Mouse (Mus musculus) heart, embryonic 16.5 days (tissue): ENCODE data around the gene Pcid2. TPM values are rescaled to one million over a fixed set of nuclear protein-coding genes. Genes with fewer than 3 reads are reported as not detected.
"Not testable (repeated sequence)": the region's sequence is repeated elsewhere in the genome, so short reads cannot be mapped to it uniquely, and the experiment has no call there.

ENCODE experiments used
- ATAC-seq: fragments of 200-750 bp; cut with Nextera tagmentation; replicated peaks from 2 replicates; pipeline ENCODE4 v1.8.0; 2017; ENCODE audit warnings: moderate number of reproducible peaks; ENCODE audit not compliant: insufficient read depth, low FRiP score; ENCODE audit errors: extremely low read depth
- H3K27ac ChIP-seq: fragments of 300-500 bp; sonication (generic); 2 replicates; pipeline ENCODE4 v1.5.1; 2014; ENCODE audit warnings: mild to moderate bottlenecking, low read length, control low read depth, moderate library complexity
- H3K27me3 ChIP-seq: fragments of 300-500 bp; sonication (generic); 2 replicates; pipeline ENCODE4 v1.6.1; 2014; ENCODE audit warnings: low read length, mixed read lengths; ENCODE audit not compliant: control insufficient read depth, insufficient read depth
- H3K36me3 ChIP-seq: fragments of 300-500 bp; sonication (generic); 2 replicates; pipeline ENCODE4 v1.6.1; 2014; ENCODE audit not compliant: control insufficient read depth, insufficient read depth
- H3K4me1 ChIP-seq: fragments of 300-500 bp; sonication (generic); 2 replicates; pipeline ENCODE4 v1.6.1; 2014; ENCODE audit warnings: low read length, mixed read lengths; ENCODE audit not compliant: control insufficient read depth, insufficient read depth
- H3K4me2 ChIP-seq: fragments of 300-500 bp; sonication (generic); 2 replicates; pipeline ENCODE4 v1.6.1; 2014; ENCODE audit warnings: low read depth, mild to moderate bottlenecking, control low read depth, low read length
- H3K4me3 ChIP-seq: fragments of 300-500 bp; sonication (generic); 2 replicates; pipeline ENCODE4 v1.5.1; 2014; ENCODE audit warnings: mild to moderate bottlenecking, control low read depth, low read length
- H3K9ac ChIP-seq: fragments of 300-500 bp; sonication (generic); 2 replicates; pipeline ENCODE4 v1.6.1; 2014; ENCODE audit warnings: low read length, control low read depth
- H3K9me3 ChIP-seq: fragments of 300-500 bp; sonication (generic); replicated peaks from 2 replicates; pipeline ENCODE4 v1.6.1; 2016; ENCODE audit warnings: low read length; ENCODE audit not compliant: control insufficient read depth
- WGBS: fragments of 180-500 bp; shearing (Covaris S2); extraction: QIAGEN DNeasy Blood & Tissue Kit; methylation state at CpG from one replicate; pipeline ENCODE4 v1.1.7; 2014; 5-methylcytosine and 5-hydroxymethylcytosine counted together
- polyA plus RNA-seq: library from polyadenylated mRNA; unstranded; fragments of >200 nt; fragmentation: Nextera tagmentation; extraction: Ambion mirVana; gene quantifications from 2 replicates; pipeline ENCODE4 v1.2.1, GENCODE M21; 2015

The Pcid2 gene
- polyA plus RNA-seq, 1 experiment from 2014 or later: 26.1 TPM

DNA sequence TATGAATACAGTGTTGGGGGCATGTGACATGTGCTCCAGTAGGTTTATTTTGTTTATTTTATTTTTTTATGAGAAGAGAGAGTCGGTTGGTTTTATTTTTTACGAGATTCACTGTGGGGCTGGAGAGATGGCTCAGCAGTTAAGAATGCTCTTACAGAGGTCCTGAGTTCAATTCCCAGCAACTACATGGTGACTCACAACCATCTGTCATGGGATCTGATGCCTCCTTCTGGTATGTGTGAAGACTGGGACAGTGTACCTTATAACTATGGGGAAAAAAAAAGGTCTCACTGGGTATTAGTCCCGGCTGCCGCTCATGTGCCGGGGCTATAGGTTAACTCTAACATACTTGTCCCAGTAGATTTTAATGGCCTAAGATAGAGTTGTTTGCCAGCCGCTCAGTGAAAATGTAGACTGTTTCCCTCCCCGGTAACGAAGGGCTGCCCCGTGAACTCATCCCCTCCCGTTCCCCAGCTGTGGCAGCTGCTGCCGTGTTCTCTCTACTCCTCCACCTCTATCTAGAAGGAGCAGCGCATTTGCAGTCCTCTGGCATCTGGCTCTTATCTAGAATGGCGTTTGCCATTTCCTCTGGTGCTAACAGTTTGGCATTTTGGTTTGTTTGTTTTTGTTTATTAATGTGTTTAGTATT, 2.9 kb upstream of the Pcid2 start:
- H3K4me1 ChIP-seq: peaks cover 44% of the 10 kb centered on the region

DNA sequence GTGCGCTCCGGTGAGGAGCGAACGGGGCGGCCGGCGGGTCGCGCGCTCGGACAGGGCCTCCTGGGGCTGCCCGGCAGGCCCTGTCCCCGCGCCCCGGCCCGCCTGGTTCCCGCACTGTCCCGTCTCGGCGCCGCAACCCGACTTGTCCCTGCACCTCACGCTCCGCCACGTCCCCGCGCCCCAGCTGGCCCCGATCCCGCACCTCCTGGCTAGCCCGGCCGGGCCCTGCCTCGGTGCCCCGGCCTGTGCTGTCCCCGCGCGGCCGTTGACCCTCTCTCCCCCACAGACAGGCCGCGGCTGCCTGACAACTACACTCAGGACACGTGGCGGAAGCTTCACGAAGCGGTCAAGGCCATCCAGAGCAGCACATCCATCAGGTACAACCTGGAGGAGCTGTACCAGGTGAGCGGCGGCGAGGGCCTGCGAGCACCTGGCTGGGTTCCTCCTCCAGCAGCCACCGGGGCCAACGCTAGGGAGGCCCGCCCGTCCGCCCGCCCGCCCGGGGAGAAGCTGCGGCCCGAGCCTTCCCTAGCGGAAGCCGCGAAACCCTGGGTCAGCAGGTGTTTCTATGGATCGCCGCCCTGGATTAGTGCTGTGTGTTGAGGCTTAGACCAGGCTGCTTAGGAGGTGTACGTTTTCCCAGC, 771 bp upstream of the Pcid2 start:
- Histone ChIP-seq H3K27ac (peak overlapping the region; percentile 88), H3K4me1 (peaks cover 40% of the 10 kb centered on the region), H3K4me2 (peak overlapping the region; percentile 88), H3K9ac (peak overlapping the region; percentile 95), H3K27me3 (no peaks in the 10 kb centered on the region), H3K36me3 (peaks cover 6% of the 10 kb centered on the region; the same call in 1 of the 2 replicates), H3K4me3 (peak overlapping the region; percentile 98), H3K9me3 (no peaks in the 10 kb centered on the region)
- ATAC-seq: peak; percentile 30
- under 1% methylated on average over 63 of the region's 63 CpGs for WGBS

More for the DNA sequence above, 2.9 kb upstream of the Pcid2 start:
- Histone ChIP-seq H3K4me3 (no peak overlapping the region), H3K9me3 (no peaks in the 10 kb centered on the region), H3K4me2 (no peak overlapping the region), H3K27me3 (no peaks in the 10 kb centered on the region), H3K27ac (peak overlapping the region; percentile 11), H3K36me3 (0 out of 2 replicates have a peak, but pooled peaks cover 2% of the 10 kb centered on the region), H3K9ac (no peak overlapping the region)
- no peak for ATAC-seq
- 62% methylated on average over 13 of the region's 13 CpGs for WGBS

DNA sequence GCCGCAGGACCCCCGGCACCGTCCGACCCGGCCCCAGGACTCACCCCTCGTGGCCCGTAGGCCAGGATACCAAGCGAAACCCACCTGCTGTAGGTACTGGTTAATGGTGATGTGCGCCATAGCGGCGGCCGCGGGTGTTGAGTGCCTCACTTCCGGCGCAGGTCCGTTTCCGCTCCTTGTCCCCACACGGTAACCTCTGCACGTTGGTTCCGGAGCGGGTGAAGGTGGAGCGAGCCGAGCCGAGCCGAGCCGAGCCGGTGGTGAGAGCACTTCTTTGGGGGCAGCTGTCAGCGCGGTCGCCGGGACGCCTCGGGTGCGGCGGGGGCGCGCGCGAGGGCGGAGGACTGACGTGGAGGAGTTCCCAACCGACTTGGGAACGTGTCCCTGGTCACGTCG, 570 bp downstream of the Pcid2 start:
- Histone ChIP-seq H3K27me3 (no peaks in the 10 kb centered on the region), H3K9ac (peak overlapping the region; percentile 95), H3K27ac (peak overlapping the region; percentile 98), H3K9me3 (no peaks in the 10 kb centered on the region), H3K36me3 (peaks cover 6% of the 10 kb centered on the region; the same call in 1 of the 2 replicates), H3K4me2 (peak overlapping the region; percentile 98), H3K4me3 (peak overlapping the region; percentile 98), H3K4me1 (peaks cover 39% of the 10 kb centered on the region)
- ATAC-seq: peak; percentile 73
- under 1% methylated on average over 45 of the region's 45 CpGs for WGBS

DNA sequence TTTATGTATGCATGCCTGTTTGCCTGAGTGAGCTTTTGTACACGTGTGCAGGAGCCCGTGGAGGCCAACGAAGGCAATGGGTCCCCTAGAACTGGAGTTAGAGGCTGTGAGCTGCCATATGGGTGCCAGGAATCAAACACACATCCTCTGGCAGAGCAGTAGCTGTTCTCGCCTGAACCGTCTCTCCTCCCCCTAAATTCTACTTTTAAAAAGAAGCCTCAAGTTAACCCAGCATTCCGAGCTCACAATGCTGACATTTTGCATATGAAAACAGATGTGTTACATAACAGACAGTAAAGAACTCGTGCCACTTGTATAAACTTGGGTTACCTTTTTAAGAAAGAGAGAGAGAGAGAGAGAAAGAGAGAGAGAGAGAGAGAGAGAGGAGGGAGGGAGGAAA, 27.7 kb downstream of the Pcid2 start:
- WGBS: 89% methylated on average over 7 of the region's 7 CpGs
- Histone ChIP-seq H3K36me3 (peaks cover 58% of the 10 kb centered on the region), H3K4me3 (no peak overlapping the region), H3K4me1 (no peaks in the 10 kb centered on the region), H3K4me2 (no peak overlapping the region), H3K9me3 (no peaks in the 10 kb centered on the region), H3K27me3 (no peaks in the 10 kb centered on the region), H3K9ac (no peak overlapping the region), H3K27ac (no peak overlapping the region)
- no peak for ATAC-seq

DNA sequence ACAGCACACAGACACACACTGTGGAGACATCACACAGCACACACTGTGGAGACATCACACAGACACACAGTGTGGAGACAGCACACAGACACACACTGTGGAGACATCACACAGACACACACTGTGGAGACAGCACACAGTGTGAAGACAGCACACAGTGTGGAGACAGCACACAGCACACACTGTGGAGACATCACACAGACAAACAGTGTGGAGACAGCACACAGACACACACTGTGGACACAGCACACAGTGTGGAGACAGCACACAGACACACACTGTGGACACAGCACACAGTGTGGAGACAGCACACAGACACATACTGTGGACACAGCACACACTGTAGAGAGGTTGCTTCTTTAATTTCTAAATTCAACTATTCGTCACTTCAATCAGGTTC, 29.7 kb downstream of the Pcid2 start:
- not testable (repeated sequence) for H3K4me1 ChIP-seq

DNA sequence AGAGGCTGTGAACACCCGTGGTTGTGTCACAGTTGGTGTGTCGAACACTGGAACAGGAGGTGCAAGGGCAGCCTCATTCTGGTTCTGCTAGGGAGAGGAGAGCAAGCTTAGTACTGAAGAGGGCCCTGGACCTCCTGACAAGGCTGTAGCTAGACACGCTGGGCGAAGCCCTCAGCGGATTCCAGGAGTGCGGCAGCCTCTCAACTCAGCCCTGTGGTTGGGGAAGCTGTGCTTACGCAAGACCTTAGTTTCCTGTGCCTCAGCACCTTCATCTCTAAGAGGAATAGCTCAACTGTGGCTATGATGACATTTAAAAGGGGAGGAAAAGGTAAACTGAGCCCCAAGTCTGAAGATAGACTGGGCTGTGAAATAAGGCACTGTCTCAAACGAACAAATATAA, 30.2 kb downstream of the Pcid2 start:
- WGBS: 90% methylated on average over 8 of the region's 8 CpGs

More for the DNA sequence above, 29.7 kb downstream of the Pcid2 start:
- not testable (repeated sequence) for H3K27ac ChIP-seq, H3K9me3 ChIP-seq, H3K4me3 ChIP-seq, H3K9ac ChIP-seq, ATAC-seq, H3K27me3 ChIP-seq, H3K4me2 ChIP-seq
- WGBS: 91% methylated on average over 1 of the region's 1 CpGs
- peaks cover 46% of the 10 kb centered on the region for H3K36me3 ChIP-seq

DNA sequence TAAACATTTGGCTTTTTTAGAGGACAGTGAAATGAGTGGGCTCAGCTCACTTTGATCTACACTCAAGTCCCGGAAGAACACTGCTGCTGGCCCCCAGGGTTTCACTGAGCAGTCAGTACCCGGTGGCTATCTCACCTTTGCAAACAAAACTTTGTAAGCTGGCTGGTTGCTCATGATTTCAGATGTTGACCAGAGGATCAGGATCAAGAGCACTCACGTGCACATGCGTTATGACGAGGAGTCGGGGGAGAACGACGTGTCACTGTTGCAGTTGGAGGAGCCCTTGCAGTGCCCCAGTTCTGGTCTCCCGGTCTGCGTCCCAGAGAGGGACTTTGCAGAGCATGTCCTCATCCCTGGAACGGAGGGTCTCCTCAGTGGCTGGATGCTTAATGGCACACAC, 32.0 kb downstream of the Pcid2 start:
- 89% methylated on average over 11 of the region's 11 CpGs for WGBS
- Histone ChIP-seq H3K27ac (no peak overlapping the region), H3K4me2 (no peak overlapping the region), H3K4me1 (no peaks in the 10 kb centered on the region), H3K4me3 (no peak overlapping the region), H3K36me3 (peaks cover 28% of the 10 kb centered on the region), H3K9ac (no peak overlapping the region), H3K9me3 (no peaks in the 10 kb centered on the region), H3K27me3 (no peaks in the 10 kb centered on the region)
- ATAC-seq: no peak

More for the DNA sequence above, 30.2 kb downstream of the Pcid2 start:
- Histone ChIP-seq H3K36me3 (peaks cover 40% of the 10 kb centered on the region), H3K4me2 (no peak overlapping the region), H3K4me1 (no peaks in the 10 kb centered on the region), H3K27ac (no peak overlapping the region), H3K9ac (no peak overlapping the region), H3K9me3 (no peaks in the 10 kb centered on the region), H3K27me3 (no peaks in the 10 kb centered on the region), H3K4me3 (no peak overlapping the region)
- ATAC-seq: no peak

DNA sequence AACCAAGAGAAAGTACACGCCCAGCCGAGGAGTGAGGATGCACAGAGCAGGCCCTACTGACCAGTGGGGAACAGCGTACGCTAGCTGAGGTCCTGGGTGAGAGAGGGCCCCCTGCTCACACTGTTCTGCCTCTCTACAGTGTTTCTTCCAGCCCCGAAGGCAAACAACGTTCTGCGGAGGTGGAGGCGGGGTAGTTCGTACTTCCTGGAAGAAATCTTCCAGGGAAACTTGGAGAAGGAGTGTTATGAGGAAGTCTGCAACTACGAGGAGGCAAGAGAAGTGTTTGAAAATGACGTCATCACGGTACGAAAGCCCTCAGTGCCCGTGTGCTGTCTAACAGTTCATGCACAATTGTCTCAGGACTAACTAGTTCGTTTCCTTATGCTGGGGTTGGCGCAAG, 42.1 kb downstream of the Pcid2 start:
- no peak overlapping the region for H3K4me2 ChIP-seq
- no peaks in the 10 kb centered on the region for H3K4me1 ChIP-seq
- H3K36me3 ChIP-seq: no peaks in the 10 kb centered on the region
- no peaks in the 10 kb centered on the region for H3K27me3 ChIP-seq
- H3K4me3 ChIP-seq: no peak overlapping the region
- ATAC-seq: no peak
- H3K27ac ChIP-seq: no peak overlapping the region
- 71% methylated on average over 16 of the region's 16 CpGs for WGBS
- H3K9me3 ChIP-seq: 0 out of 2 replicates have a peak, but pooled peaks cover 3% of the 10 kb centered on the region
- no peak overlapping the region for H3K9ac ChIP-seq

DNA sequence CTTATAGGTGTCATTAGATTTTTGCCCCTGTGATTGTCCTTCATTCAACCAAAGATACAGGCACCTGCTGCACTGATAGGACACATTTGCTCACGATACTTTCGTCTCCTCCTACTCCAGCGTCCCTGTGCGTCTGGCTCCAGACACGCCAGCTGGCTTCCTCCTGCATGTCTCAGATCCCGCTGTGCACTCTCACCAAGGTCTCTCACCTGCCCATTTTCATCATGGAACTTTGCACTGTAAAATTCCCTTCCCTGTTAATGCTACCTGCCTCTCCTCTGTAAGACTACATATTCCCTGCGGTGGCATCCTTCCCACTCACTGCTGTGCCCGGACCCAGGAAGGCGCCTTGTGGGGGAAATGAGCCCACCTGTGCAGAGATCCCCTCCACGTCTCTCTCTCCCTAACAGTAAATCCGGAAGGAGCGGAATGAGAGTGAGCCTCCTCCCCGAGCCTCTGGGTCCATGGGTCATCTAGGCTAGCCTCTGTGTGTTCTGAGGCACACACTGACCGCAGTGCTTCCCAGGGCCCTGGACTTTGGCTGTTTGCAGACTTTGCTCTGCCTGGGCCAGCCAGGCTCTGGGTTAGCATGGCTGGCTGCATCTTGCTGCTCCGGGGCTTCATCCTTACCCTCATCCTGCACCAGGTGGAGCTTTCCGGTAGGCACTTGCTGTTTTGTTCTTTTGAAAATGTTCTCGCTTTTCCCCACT, 44.7 kb downstream of the Pcid2 start, which contains the start of gene Proz:
Gene Proz (plus strand): TSS at position 474 of the 710 bp plus-strand sequence.
- Histone ChIP-seq H3K27me3 (no peaks in the 10 kb centered on the region), H3K36me3 (no peaks in the 10 kb centered on the region), H3K4me3 (no peak within 1 kb of the TSS), H3K27ac (no peak within 1 kb of the TSS), H3K4me1 (no peaks in the 10 kb centered on the region), H3K9me3 (0 out of 2 replicates have a peak, but pooled peaks cover 3% of the 10 kb centered on the region), H3K4me2 (no peak within 1 kb of the TSS), H3K9ac (no peak within 1 kb of the TSS)
- no peak for ATAC-seq
- WGBS: 69% methylated on average over 17 of the region's 17 CpGs
